Mouse (Mus musculus): ENCODE results near the gene Med13. TPM values are rescaled to one million over a fixed set of nuclear protein-coding genes. Genes with fewer than 3 reads are reported as not detected.

The Med13 gene
- polyA plus RNA-seq, 1 experiment from 2014 or later = 12.8 TPM

- Histone ChIP-seq H3K9ac (no peak overlapping the region), H3K4me3 (ENCODE audit: low read depth, low read length) (no peak overlapping the region), H3K27ac (ENCODE audit: low read depth) (no peak overlapping the region), H3K4me1 (ENCODE audit: insufficient read depth) (0 out of 2 replicates have a peak, but pooled peaks cover 2% of the 10 kb centered on the region), H3K27me3 (ENCODE audit: insufficient read depth, low read length) (no peaks in the 10 kb centered on the region), H3K4me2 (no peak overlapping the region), H3K36me3 (ENCODE audit: insufficient read depth) (no peaks in the 10 kb centered on the region), H3K9me3 (ENCODE audit: low read depth, low read length) (no peaks in the 10 kb centered on the region)
- DNase-seq = no peak
- ATAC-seq (ENCODE audit: insufficient read depth) = no peak
- WGBS = 66% methylated on average over 10 of the region's 10 CpGs
- TF ChIP-seq CTCF (IDR thresholded peaks at IDR 0.05; ENCODE audit: low read depth) = no peak
Observed at GRCm38 (mm10) chr11:86386576-86386975, 29.2 kb upstream of the Med13 start.

DNA sequence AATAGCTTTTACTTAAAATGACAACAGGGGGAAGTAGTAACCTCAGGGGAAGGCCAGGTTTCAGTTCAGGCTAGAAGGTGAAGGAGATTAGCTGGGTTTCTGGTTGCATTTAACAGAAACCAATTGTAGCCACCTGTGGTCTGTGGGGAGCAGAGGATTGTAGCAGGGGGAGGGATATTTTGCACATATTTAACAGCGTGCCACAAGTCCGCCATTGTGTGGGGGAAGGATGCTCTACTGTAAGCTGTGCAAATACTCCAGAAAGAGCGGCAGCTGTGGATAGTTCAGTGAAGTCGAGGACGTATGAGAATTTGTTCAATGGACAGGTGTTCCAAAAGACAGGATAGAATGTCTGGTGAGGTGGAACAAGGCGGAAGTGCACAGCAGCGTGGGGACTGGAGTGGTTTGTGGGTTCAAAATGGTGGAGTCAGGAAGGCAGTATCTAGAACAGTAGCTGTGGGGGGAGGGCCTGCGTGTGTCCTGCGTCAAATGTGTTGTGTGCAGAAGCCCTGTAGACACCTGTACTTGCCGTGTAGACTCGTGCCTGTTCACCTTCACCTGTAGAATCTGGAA is 28.4 kb upstream of the Med13 start:
- no peak overlapping the region for H3K4me3 ChIP-seq (ENCODE audit: low read depth, low read length)
- TF ChIP-seq CTCF (IDR thresholded peaks at IDR 0.05; ENCODE audit: low read depth) = no peak
- H3K4me2 ChIP-seq = no peak overlapping the region
- H3K27me3 ChIP-seq (ENCODE audit: insufficient read depth, low read length) = no peaks in the 10 kb centered on the region
- 76% methylated on average over 11 of the region's 11 CpGs for WGBS
- DNase-seq (no peak), ATAC-seq (ENCODE audit: insufficient read depth) (no peak)
- H3K9me3 ChIP-seq (ENCODE audit: low read depth, low read length) = no peaks in the 10 kb centered on the region
- H3K36me3 ChIP-seq (ENCODE audit: insufficient read depth) = no peaks in the 10 kb centered on the region
- 0 out of 2 replicates have a peak, but pooled peaks cover 2% of the 10 kb centered on the region for H3K4me1 ChIP-seq (ENCODE audit: insufficient read depth)
- H3K9ac ChIP-seq = no peak overlapping the region
- H3K27ac ChIP-seq (ENCODE audit: low read depth) = no peak overlapping the region

DNA sequence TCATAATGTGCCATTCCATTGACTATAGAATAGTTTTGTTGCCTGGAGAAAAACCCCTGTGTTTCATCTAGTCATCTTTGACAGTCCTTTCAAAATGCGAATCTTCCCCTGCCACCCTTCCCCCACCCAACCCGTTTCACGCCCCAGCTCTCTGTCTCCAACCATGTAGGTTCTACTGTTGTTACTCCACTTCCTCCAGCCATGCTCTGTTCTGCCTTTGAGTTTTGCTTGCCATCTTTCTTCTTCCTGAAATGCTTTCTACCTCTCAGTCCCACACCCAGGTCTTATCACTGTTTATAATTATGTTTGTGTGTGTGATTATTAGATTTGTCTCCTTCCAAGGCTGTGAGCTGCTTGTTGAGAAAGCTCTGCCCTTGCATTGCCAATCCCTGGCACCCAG is 26.7 kb upstream of the Med13 start:
- no peaks in the 10 kb centered on the region for H3K27me3 ChIP-seq (ENCODE audit: insufficient read depth, low read length)
- H3K27ac ChIP-seq (ENCODE audit: low read depth) = no peak overlapping the region
- no peak for ATAC-seq (ENCODE audit: insufficient read depth)
- no peak for TF ChIP-seq CTCF (IDR thresholded peaks at IDR 0.05; ENCODE audit: low read depth)
- 0 out of 2 replicates have a peak, but pooled peaks cover 2% of the 10 kb centered on the region for H3K4me1 ChIP-seq (ENCODE audit: insufficient read depth)
- H3K9me3 ChIP-seq (ENCODE audit: low read depth, low read length) = no peaks in the 10 kb centered on the region
- 64% methylated on average over 3 of the region's 3 CpGs for WGBS
- no peak overlapping the region for H3K4me2 ChIP-seq
- no peaks in the 10 kb centered on the region for H3K36me3 ChIP-seq (ENCODE audit: insufficient read depth)
- DNase-seq = no peak
- no peak overlapping the region for H3K9ac ChIP-seq
- H3K4me3 ChIP-seq (ENCODE audit: low read depth, low read length) = no peak overlapping the region

DNA sequence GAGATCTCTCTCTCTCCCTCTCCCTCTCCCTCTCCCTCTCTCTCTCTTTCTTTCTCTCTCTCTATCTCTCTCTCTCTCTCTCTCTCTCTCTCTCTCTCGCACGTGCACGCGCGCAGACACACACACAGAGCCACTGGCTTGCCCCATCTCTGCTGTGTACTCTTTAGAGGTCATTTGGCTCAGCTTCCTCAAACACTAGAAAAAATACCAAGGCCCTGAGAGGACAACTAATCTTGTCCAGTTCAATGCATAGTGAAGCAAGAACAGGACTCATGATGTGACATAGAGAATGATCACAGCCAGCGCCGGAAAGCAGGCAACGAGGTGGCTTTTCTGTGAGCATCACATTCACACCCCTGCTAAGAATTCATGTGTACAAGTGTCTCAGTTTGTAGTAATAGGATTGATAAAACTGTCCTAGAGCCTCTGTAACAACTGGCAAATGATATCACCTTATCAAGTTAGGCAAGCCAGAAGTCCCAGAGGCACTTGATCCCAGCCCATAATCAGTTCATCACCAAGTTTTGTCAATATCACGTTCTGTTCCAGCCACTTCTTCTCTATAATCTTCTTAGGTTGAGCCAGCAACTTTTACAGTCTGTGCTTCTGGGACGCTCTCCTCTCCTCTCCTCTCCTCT is 25.2 kb upstream of the Med13 start:
- Histone ChIP-seq H3K36me3 (ENCODE audit: insufficient read depth) (no peaks in the 10 kb centered on the region), H3K4me1 (ENCODE audit: insufficient read depth) (0 out of 2 replicates have a peak, but pooled peaks cover 2% of the 10 kb centered on the region), H3K27me3 (ENCODE audit: insufficient read depth, low read length) (no peaks in the 10 kb centered on the region), H3K4me2 (no peak overlapping the region), H3K4me3 (ENCODE audit: low read depth, low read length) (no peak overlapping the region), H3K9me3 (ENCODE audit: low read depth, low read length) (no peaks in the 10 kb centered on the region), H3K9ac (no peak overlapping the region), H3K27ac (ENCODE audit: low read depth) (no peak overlapping the region)
- ATAC-seq (ENCODE audit: insufficient read depth) = no peak
- no peak for TF ChIP-seq CTCF (IDR thresholded peaks at IDR 0.05; ENCODE audit: low read depth)
- 73% methylated on average over 10 of the region's 10 CpGs for WGBS
- no peak for DNase-seq

DNA sequence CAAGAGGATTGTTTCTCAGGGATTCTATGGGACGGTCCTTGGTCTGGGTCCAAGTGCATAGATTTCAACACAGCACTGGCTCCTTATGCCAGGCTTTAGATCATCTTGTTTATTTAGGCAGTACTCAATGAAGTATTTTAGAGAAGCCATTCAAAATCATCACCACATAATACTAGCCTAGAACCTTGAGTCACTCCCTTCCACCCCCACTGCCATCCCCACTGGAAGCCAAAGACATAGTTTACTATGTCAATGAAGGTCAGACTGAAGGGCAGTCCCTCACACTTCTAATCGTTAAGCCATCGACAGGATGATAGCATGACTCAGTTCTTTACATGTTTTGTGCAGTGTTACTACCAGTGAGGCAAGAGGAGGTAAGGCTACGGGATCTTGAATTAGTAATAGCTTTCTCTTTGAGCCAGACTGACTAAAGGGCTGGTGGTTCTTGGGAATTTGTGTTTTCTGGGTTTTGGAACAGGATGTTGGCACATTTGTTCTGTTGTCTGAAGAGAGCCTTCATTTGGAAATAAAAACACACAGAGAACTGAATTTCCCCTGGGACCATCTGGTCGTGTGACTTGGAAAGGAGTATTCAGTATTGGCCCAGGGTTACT is 24.2 kb upstream of the Med13 start:
- H3K27ac ChIP-seq (ENCODE audit: low read depth) = no peak overlapping the region
- no peak overlapping the region for H3K9ac ChIP-seq
- H3K4me1 ChIP-seq (ENCODE audit: insufficient read depth) = no peaks in the 10 kb centered on the region
- H3K4me3 ChIP-seq (ENCODE audit: low read depth, low read length) = no peak overlapping the region
- peak; percentile 26 for DNase-seq
- H3K36me3 ChIP-seq (ENCODE audit: insufficient read depth) = no peaks in the 10 kb centered on the region
- H3K27me3 ChIP-seq (ENCODE audit: insufficient read depth, low read length) = no peaks in the 10 kb centered on the region
- WGBS = 61% methylated on average over 5 of the region's 5 CpGs
- H3K4me2 ChIP-seq = no peak overlapping the region
- TF ChIP-seq CTCF (IDR thresholded peaks at IDR 0.05; ENCODE audit: low read depth) = no peak
- no peak for ATAC-seq (ENCODE audit: insufficient read depth)
- no peaks in the 10 kb centered on the region for H3K9me3 ChIP-seq (ENCODE audit: low read depth, low read length)

DNA sequence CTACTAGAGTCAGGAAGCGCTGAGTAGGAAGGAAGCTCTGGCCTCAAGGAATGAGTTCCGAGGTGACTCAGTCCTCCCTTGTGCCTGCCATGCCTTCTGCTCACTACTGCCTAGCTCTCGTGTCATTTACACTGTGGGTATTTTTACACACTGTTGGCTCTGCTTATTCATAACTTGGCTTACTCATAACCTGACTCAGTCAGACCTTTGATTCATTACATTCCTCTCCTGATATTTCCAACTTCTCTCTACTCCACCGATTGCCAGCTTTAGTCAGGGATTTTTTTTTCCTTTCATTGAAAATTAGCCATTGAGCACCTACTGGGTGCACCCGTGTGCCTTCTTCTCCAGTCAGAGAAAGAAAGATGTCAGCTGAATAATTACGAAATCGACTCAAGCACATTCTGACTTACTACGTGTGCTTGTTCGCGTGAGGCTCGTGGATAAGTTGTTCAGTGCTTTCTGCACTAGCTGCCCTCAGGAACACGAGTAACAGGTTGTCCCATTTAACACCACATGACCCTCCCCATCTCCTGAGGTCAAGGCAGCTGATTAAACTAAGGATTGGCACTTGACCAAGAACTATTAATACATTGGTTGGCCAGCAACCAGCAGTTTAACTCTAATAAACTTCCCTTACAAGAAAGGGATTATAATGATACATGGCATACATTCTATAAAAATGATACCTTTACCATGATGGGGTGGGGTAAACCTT is 23.3 kb upstream of the Med13 start:
- Histone ChIP-seq H3K4me2 (no peak overlapping the region), H3K9me3 (ENCODE audit: low read depth, low read length) (no peaks in the 10 kb centered on the region), H3K9ac (no peak overlapping the region), H3K36me3 (ENCODE audit: insufficient read depth) (no peaks in the 10 kb centered on the region), H3K27me3 (ENCODE audit: insufficient read depth, low read length) (no peaks in the 10 kb centered on the region), H3K4me3 (ENCODE audit: low read depth, low read length) (no peak overlapping the region), H3K27ac (ENCODE audit: low read depth) (no peak overlapping the region), H3K4me1 (ENCODE audit: insufficient read depth) (peaks cover 4% of the 10 kb centered on the region; the same call in 1 of the 2 replicates)
- ATAC-seq (ENCODE audit: insufficient read depth) = no peak
- DNase-seq = no peak
- WGBS = 75% methylated on average over 12 of the region's 12 CpGs
- TF ChIP-seq CTCF (IDR thresholded peaks at IDR 0.05; ENCODE audit: low read depth) = no peak

DNA sequence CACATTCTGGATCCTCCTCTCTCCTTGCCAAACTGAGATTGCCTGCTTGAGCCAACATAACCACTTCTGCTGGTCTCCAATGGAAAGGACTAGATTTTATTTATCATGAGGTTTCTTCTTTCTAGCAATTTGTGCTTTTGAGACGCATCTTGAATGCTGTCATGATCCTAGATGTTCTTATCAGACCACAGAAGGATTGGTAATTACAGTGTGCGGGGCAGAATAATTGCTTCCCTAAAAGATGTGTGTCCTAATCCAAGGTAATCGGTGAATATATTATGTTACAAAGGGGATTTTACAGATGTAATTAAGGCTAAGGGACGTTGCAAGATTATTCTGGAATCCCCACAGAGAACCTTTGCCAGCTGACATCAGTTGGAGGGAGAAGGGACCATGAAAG is 21.6 kb upstream of the Med13 start:
- Histone ChIP-seq H3K9ac (no peak overlapping the region), H3K27ac (ENCODE audit: low read depth) (no peak overlapping the region), H3K4me3 (ENCODE audit: low read depth, low read length) (no peak overlapping the region), H3K9me3 (ENCODE audit: low read depth, low read length) (no peaks in the 10 kb centered on the region), H3K27me3 (ENCODE audit: insufficient read depth, low read length) (no peaks in the 10 kb centered on the region), H3K4me2 (no peak overlapping the region), H3K36me3 (ENCODE audit: insufficient read depth) (no peaks in the 10 kb centered on the region), H3K4me1 (ENCODE audit: insufficient read depth) (peaks cover 4% of the 10 kb centered on the region; the same call in 1 of the 2 replicates)
- TF ChIP-seq CTCF (IDR thresholded peaks at IDR 0.05; ENCODE audit: low read depth) = no peak
- 61% methylated on average over 4 of the region's 4 CpGs for WGBS
- DNase-seq = no peak
- ATAC-seq (ENCODE audit: insufficient read depth) = no peak

Data from lung, embryonic 14.5 days (tissue).